Mouse (Mus musculus): ENCODE results near the gene Fam241a. TPM values are rescaled to one million over a fixed set of nuclear protein-coding genes. Genes with fewer than 3 reads are reported as not detected.

Fam241a gene
- polyA plus RNA-seq, 1 experiment from 2014 or later = 3.0 TPM

- Histone ChIP-seq H3K27me3 (replicated peaks; ENCODE audit: control insufficient read depth, insufficient read depth, low read length) (no peaks in the 10 kb centered on the region), H3K4me2 (ENCODE audit: low read depth, low read length) (no peak overlapping the region), H3K36me3 (ENCODE audit: control insufficient read depth, insufficient read depth, low read length) (no peaks in the 10 kb centered on the region), H3K9ac (ENCODE audit: low read depth, low read length) (no peak overlapping the region), H3K9me3 (ENCODE audit: control insufficient read depth, low read length) (no peaks in the 10 kb centered on the region), H3K4me1 (ENCODE audit: control insufficient read depth, insufficient read depth, low read length) (0 out of 2 replicates have a peak, but pooled peaks cover 3% of the 10 kb centered on the region), H3K4me3 (ENCODE audit: low read length) (no peak overlapping the region), H3K27ac (ENCODE audit: low read length) (no peak overlapping the region)
- 92% methylated on average over 3 of the region's 3 CpGs for WGBS
- no peak for ATAC-seq
Measured at GRCm38 (mm10) chr3:127917549-127917948, 21.4 kb upstream of the Fam241a start.

DNA sequence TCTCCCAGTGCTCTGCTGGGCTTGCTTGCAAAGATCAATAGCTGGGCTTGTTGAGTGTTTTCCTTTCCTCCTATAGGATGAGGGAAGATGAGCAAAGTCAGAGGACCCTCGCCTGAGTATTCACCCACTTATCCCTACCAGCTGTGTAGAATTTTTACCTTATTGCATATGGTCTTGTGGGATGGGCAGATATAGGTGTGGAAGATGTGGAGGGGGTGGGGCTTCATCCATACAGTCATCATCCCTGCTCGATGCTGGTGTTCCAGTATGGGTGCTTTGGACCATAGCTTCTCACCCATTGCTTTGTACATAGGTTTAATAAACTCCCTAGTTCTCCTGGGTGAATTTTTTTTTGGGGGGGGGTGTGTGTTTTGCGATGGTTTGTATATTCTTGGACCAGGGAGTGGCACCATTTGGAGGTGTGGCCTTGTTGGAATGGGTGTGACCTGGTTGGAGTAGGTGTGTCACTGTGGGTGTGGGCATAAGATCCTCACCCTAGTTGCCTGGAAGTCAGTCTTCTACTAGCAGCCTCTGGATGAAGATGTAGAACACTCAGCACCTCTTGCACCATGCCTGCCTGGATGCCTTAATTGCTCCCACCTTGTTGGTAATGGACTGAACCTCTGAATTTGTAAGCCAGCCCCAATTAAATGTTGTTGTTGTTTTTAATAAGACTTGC, 19.7 kb upstream of the Fam241a start:
- Histone ChIP-seq H3K27me3 (replicated peaks; ENCODE audit: control insufficient read depth, insufficient read depth, low read length) (no peaks in the 10 kb centered on the region), H3K4me3 (ENCODE audit: low read length) (no peak overlapping the region), H3K27ac (ENCODE audit: low read length) (no peak overlapping the region), H3K36me3 (ENCODE audit: control insufficient read depth, insufficient read depth, low read length) (no peaks in the 10 kb centered on the region), H3K4me2 (ENCODE audit: low read depth, low read length) (no peak overlapping the region), H3K9me3 (ENCODE audit: control insufficient read depth, low read length) (no peaks in the 10 kb centered on the region), H3K4me1 (ENCODE audit: control insufficient read depth, insufficient read depth, low read length) (0 out of 2 replicates have a peak, but pooled peaks cover 3% of the 10 kb centered on the region), H3K9ac (ENCODE audit: low read depth, low read length) (no peak overlapping the region)
- WGBS = 84% methylated on average over 3 of the region's 3 CpGs
- no peak for ATAC-seq

- Histone ChIP-seq H3K27ac (ENCODE audit: low read length) (peak overlapping the region; percentile 60), H3K4me2 (ENCODE audit: low read depth, low read length) (peak overlapping the region; percentile 35; the same call in 1 of the 2 replicates), H3K4me1 (ENCODE audit: control insufficient read depth, insufficient read depth, low read length) (0 out of 2 replicates have a peak, but pooled peaks cover 3% of the 10 kb centered on the region), H3K36me3 (ENCODE audit: control insufficient read depth, insufficient read depth, low read length) (no peaks in the 10 kb centered on the region), H3K9me3 (ENCODE audit: control insufficient read depth, low read length) (no peaks in the 10 kb centered on the region), H3K4me3 (ENCODE audit: low read length) (no peak overlapping the region), H3K27me3 (replicated peaks; ENCODE audit: control insufficient read depth, insufficient read depth, low read length) (no peaks in the 10 kb centered on the region), H3K9ac (ENCODE audit: low read depth, low read length) (no peak overlapping the region)
- peak; percentile 79; the same call in 1 of the 2 replicates for ATAC-seq
- 35% methylated on average over 16 of the region's 16 CpGs for WGBS
Measured at GRCm38 (mm10) chr3:127913885-127914709, 18.0 kb upstream of the Fam241a start.

- WGBS = 84% methylated on average over 7 of the region's 7 CpGs
- no peak for ATAC-seq
- H3K4me3 ChIP-seq (ENCODE audit: low read length) = no peak overlapping the region
- H3K4me1 ChIP-seq (ENCODE audit: control insufficient read depth, insufficient read depth, low read length) = 0 out of 2 replicates have a peak, but pooled peaks cover 3% of the 10 kb centered on the region
- no peak overlapping the region for H3K4me2 ChIP-seq (ENCODE audit: low read depth, low read length)
- H3K9me3 ChIP-seq (ENCODE audit: control insufficient read depth, low read length) = no peaks in the 10 kb centered on the region
- H3K27me3 ChIP-seq (replicated peaks; ENCODE audit: control insufficient read depth, insufficient read depth, low read length) = no peaks in the 10 kb centered on the region
- no peaks in the 10 kb centered on the region for H3K36me3 ChIP-seq (ENCODE audit: control insufficient read depth, insufficient read depth, low read length)
- H3K27ac ChIP-seq (ENCODE audit: low read length) = no peak overlapping the region
- no peak overlapping the region for H3K9ac ChIP-seq (ENCODE audit: low read depth, low read length)
Measured at GRCm38 (mm10) chr3:127909941-127910340, 13.8 kb upstream of the Fam241a start.

- no peaks in the 10 kb centered on the region for H3K36me3 ChIP-seq (ENCODE audit: control insufficient read depth, insufficient read depth, low read length)
- no peak for ATAC-seq
- no peaks in the 10 kb centered on the region for H3K9me3 ChIP-seq (ENCODE audit: control insufficient read depth, low read length)
- WGBS = 40% methylated on average over 7 of the region's 7 CpGs
- peak overlapping the region; percentile 85 for H3K27ac ChIP-seq (ENCODE audit: low read length)
- H3K4me2 ChIP-seq (ENCODE audit: low read depth, low read length) = peak overlapping the region; percentile 76
- 0 out of 2 replicates have a peak, but pooled peaks cover 9% of the 10 kb centered on the region for H3K4me1 ChIP-seq (ENCODE audit: control insufficient read depth, insufficient read depth, low read length)
- H3K27me3 ChIP-seq (replicated peaks; ENCODE audit: control insufficient read depth, insufficient read depth, low read length) = no peaks in the 10 kb centered on the region
- H3K9ac ChIP-seq (ENCODE audit: low read depth, low read length) = peak overlapping the region; percentile 75
- H3K4me3 ChIP-seq (ENCODE audit: low read length) = peak overlapping the region; percentile 72
Measured at GRCm38 (mm10) chr3:127894981-127895779, 944 bp downstream of the Fam241a start.

GRCm38 (mm10) chr3:127893902-127894301, 2.2 kb downstream of the Fam241a start:
- Histone ChIP-seq H3K9ac (ENCODE audit: low read depth, low read length) (no peak overlapping the region), H3K27ac (ENCODE audit: low read length) (no peak overlapping the region), H3K9me3 (ENCODE audit: control insufficient read depth, low read length) (no peaks in the 10 kb centered on the region), H3K4me1 (ENCODE audit: control insufficient read depth, insufficient read depth, low read length) (0 out of 2 replicates have a peak, but pooled peaks cover 9% of the 10 kb centered on the region), H3K27me3 (replicated peaks; ENCODE audit: control insufficient read depth, insufficient read depth, low read length) (no peaks in the 10 kb centered on the region), H3K4me2 (ENCODE audit: low read depth, low read length) (no peak overlapping the region; the same call in 1 of the 2 replicates), H3K4me3 (ENCODE audit: low read length) (no peak overlapping the region), H3K36me3 (ENCODE audit: control insufficient read depth, insufficient read depth, low read length) (no peaks in the 10 kb centered on the region)
- WGBS = 74% methylated on average over 7 of the region's 7 CpGs
- no peak for ATAC-seq

DNA sequence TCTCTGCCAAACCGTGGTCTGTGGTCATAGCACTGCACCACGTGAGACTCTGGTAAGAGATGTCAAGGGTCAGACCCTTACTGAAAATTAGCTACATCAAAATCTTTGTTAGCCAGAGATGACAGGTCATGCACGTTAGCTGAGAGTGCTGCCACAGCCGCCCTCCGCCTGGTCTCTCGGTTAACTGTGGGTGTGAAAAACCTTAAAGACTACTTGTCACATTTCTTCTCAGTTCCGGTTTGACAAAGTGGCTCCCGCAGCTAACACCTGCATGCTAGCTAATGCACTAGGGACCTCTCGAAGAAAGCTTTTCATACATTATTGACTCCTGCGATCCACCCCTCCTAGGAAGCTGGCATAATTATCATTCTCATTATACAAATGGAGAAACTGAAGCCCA, 4.2 kb downstream of the Fam241a start:
- ATAC-seq = no peak
- 65% methylated on average over 10 of the region's 10 CpGs for WGBS
- Histone ChIP-seq H3K9me3 (ENCODE audit: control insufficient read depth, low read length) (no peaks in the 10 kb centered on the region), H3K36me3 (ENCODE audit: control insufficient read depth, insufficient read depth, low read length) (no peaks in the 10 kb centered on the region), H3K27me3 (replicated peaks; ENCODE audit: control insufficient read depth, insufficient read depth, low read length) (no peaks in the 10 kb centered on the region), H3K27ac (ENCODE audit: low read length) (no peak overlapping the region), H3K4me1 (ENCODE audit: control insufficient read depth, insufficient read depth, low read length) (0 out of 2 replicates have a peak, but pooled peaks cover 9% of the 10 kb centered on the region), H3K9ac (ENCODE audit: low read depth, low read length) (no peak overlapping the region), H3K4me3 (ENCODE audit: low read length) (no peak overlapping the region), H3K4me2 (ENCODE audit: low read depth, low read length) (no peak overlapping the region)

GRCm38 (mm10) chr3:127890008-127890407, 6.1 kb downstream of the Fam241a start:
- no peaks in the 10 kb centered on the region for H3K9me3 ChIP-seq (ENCODE audit: control insufficient read depth, low read length)
- H3K4me2 ChIP-seq (ENCODE audit: low read depth, low read length) = no peak overlapping the region
- no peak for ATAC-seq
- no peak overlapping the region for H3K4me3 ChIP-seq (ENCODE audit: low read length)
- H3K27ac ChIP-seq (ENCODE audit: low read length) = no peak overlapping the region
- H3K4me1 ChIP-seq (ENCODE audit: control insufficient read depth, insufficient read depth, low read length) = 0 out of 2 replicates have a peak, but pooled peaks cover 7% of the 10 kb centered on the region
- H3K36me3 ChIP-seq (ENCODE audit: control insufficient read depth, insufficient read depth, low read length) = no peaks in the 10 kb centered on the region
- H3K9ac ChIP-seq (ENCODE audit: low read depth, low read length) = no peak overlapping the region
- no peaks in the 10 kb centered on the region for H3K27me3 ChIP-seq (replicated peaks; ENCODE audit: control insufficient read depth, insufficient read depth, low read length)

DNA sequence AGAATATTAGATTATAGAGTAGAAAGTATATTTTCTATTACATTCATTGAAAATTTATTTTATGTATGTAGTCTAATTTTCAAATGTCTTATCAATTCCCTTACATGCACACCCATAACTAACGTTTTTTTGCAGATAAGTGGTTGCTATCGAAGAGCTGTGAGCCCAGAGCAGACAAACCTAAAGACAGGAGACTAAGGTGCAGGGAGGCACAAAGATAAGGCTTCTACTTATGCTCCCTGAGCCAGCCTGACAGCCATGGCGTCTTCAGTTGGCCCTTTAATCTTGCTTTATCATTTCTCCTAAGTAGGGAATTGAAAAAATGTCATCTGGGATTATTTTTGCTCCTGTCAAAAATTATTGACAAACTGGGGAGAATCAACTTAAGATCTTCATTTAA, 6.6 kb downstream of the Fam241a start:
- Histone ChIP-seq H3K27me3 (replicated peaks; ENCODE audit: control insufficient read depth, insufficient read depth, low read length) (no peaks in the 10 kb centered on the region), H3K4me2 (ENCODE audit: low read depth, low read length) (no peak overlapping the region), H3K4me3 (ENCODE audit: low read length) (no peak overlapping the region), H3K9me3 (ENCODE audit: control insufficient read depth, low read length) (no peaks in the 10 kb centered on the region), H3K4me1 (ENCODE audit: control insufficient read depth, insufficient read depth, low read length) (0 out of 2 replicates have a peak, but pooled peaks cover 5% of the 10 kb centered on the region), H3K9ac (ENCODE audit: low read depth, low read length) (no peak overlapping the region), H3K36me3 (ENCODE audit: control insufficient read depth, insufficient read depth, low read length) (no peaks in the 10 kb centered on the region), H3K27ac (ENCODE audit: low read length) (no peak overlapping the region)
- peak; percentile 61 for ATAC-seq
- WGBS = 66% methylated on average over 3 of the region's 3 CpGs

All from intestine, embryonic 16.5 days (tissue).